Mouse (Mus musculus): ENCODE measurements around the gene Ugt1a6b. TPM values are rescaled to one million over a fixed set of nuclear protein-coding genes. Genes with fewer than 3 reads are reported as not detected.

Ugt1a6b gene
- total RNA-seq (2023), result not detected

GRCm38 (mm10) chr1:88103019-88103418 lies at the start of gene Ugt1a6b:
TSS of gene Ugt1a6b (plus strand) at chr1:88103252.

GRCm38 (mm10) chr1:88055088-88055487 lies 48.0 kb upstream of the Ugt1a6b start, which contains the start of gene Ugt1a10:
TSS of gene Ugt1a10 (plus strand) at chr1:88055388.

GRCm38 (mm10) chr1:88070495-88070894 lies 32.6 kb upstream of the Ugt1a6b start, which contains the start of gene Ugt1a9:
TSS of gene Ugt1a9 (plus strand) at chr1:88070800.

GRCm38 (mm10) chr1:88087513-88087912 lies 15.5 kb upstream of the Ugt1a6b start, which contains the start of gene Ugt1a8:
TSS of gene Ugt1a8 (plus strand) at chr1:88087813.

GRCm38 (mm10) chr1:88094941-88095492 lies 8.0 kb upstream of the Ugt1a6b start, which contains the start of gene Ugt1a7c:
TSS of gene Ugt1a7c (plus strand) at chr1:88095062.

GRCm38 (mm10) chr1:88134457-88135011 lies 31.5 kb downstream of the Ugt1a6b start, which contains the start of gene Ugt1a6a:
TSS of gene Ugt1a6a (plus strand) at chr1:88134809.

GRCm38 (mm10) chr1:88165711-88166110 lies 62.7 kb downstream of the Ugt1a6b start, which contains the start of gene Ugt1a5:
TSS of gene Ugt1a5 (plus strand) at chr1:88166012.

GRCm38 (mm10) chr1:88200456-88200855 lies 97.4 kb downstream of the Ugt1a6b start, which contains the start of gene Ugt1a2:
TSS of gene Ugt1a2 (plus strand) at chr1:88200601.

GRCm38 (mm10) chr1:88205294-88205922 lies 102.4 kb downstream of the Ugt1a6b start, which contains the start of gene Dnajb3:
TSS of gene Dnajb3 (minus strand) at chr1:88205782.

GRCm38 (mm10) chr1:88211812-88212211 lies 108.8 kb downstream of the Ugt1a6b start, which contains the start of gene Ugt1a1:
TSS of gene Ugt1a1 (plus strand) at chr1:88211959.

GRCm38 (mm10) chr1:88226670-88227379 lies 123.8 kb downstream of the Ugt1a6b start, which contains the start of gene Mroh2a:
TSS of gene Mroh2a (plus strand) at chr1:88226986.

Other genes with a start within 250 kb of the Ugt1a6b start
- gene Dgkd, start 250.0 kb upstream of the Ugt1a6b start, total RNA-seq (2023), result 267 TPM
- 21.5 TPM for gene Usp40, start 94.7 kb upstream of the Ugt1a6b start, total RNA-seq (2023)
- not detected for gene Ugt1a10, start 47.9 kb upstream of the Ugt1a6b start, total RNA-seq (2023)
- gene Ugt1a9, start 32.5 kb upstream of the Ugt1a6b start, total RNA-seq (2023), result not detected
- gene Ugt1a8, start 15.4 kb upstream of the Ugt1a6b start, total RNA-seq (2023), result not detected
- 0.35 TPM for gene Ugt1a7c, start 8.2 kb upstream of the Ugt1a6b start, total RNA-seq (2023)
- not detected for gene Ugt1a6a, start 31.6 kb downstream of the Ugt1a6b start, total RNA-seq (2023)
- not detected for gene Ugt1a5, start 62.8 kb downstream of the Ugt1a6b start, total RNA-seq (2023)
- gene Ugt1a2, start 97.3 kb downstream of the Ugt1a6b start, total RNA-seq (2023), result not detected
- not detected for gene Dnajb3, start 102.5 kb downstream of the Ugt1a6b start, total RNA-seq (2023)
- not detected for gene Ugt1a1, start 108.7 kb downstream of the Ugt1a6b start, total RNA-seq (2023)
- gene Mroh2a, start 123.7 kb downstream of the Ugt1a6b start, total RNA-seq (2023), result 0.64 TPM
- 162 TPM for gene Hjurp, start 174.4 kb downstream of the Ugt1a6b start, total RNA-seq (2023)
- gene Trpm8, start 174.4 kb downstream of the Ugt1a6b start, total RNA-seq (2023), result not detected